Mouse (Mus musculus): ENCODE results near the gene Rbpms2. TPM values are rescaled to one million over a fixed set of nuclear protein-coding genes. Genes with fewer than 3 reads are reported as not detected.

The Rbpms2 gene
- polyA plus RNA-seq, 1 experiment from 2014 or later, result 19.3 TPM

DNA sequence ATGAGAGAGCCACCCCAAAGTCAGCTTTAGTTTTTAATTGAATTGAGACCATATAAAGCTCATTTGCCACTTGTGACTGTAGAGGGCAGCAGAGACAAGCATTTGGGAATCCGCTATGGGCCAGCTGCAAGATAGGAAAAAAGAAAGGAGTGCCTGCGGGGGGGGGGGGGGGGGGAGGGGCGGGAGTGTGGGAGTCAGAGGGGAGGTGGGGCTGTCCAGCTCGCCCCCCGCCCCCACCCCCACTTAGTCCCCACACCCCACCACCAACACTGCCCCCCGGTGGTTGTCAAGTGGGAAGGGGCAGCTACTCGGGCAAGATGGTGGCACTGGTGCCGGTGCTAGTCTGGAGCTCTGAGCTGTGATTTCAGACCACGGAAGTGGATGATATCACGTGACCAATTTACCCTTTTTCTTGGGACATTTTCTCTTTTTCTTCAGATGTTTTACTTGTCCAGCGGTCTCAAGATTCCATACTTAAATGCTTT, 30.6 kb upstream of the Rbpms2 start:
- Histone ChIP-seq H3K27me3 (replicated peaks) (no peaks in the 10 kb centered on the region), H3K9ac (no peak overlapping the region), H3K36me3 (no peaks in the 10 kb centered on the region), H3K4me3 (replicated peaks) (peak overlapping the region; percentile 10; the same call in 1 of the 2 replicates), H3K27ac (no peak overlapping the region), H3K4me1 (no peaks in the 10 kb centered on the region), H3K9me3 (no peaks in the 10 kb centered on the region), H3K4me2 (peak overlapping the region; percentile 36)
- ATAC-seq (ENCODE audit: insufficient read depth, low FRiP score, low read depth), result no peak
- 46% methylated on average over 6 of the region's 11 CpGs for WGBS

DNA sequence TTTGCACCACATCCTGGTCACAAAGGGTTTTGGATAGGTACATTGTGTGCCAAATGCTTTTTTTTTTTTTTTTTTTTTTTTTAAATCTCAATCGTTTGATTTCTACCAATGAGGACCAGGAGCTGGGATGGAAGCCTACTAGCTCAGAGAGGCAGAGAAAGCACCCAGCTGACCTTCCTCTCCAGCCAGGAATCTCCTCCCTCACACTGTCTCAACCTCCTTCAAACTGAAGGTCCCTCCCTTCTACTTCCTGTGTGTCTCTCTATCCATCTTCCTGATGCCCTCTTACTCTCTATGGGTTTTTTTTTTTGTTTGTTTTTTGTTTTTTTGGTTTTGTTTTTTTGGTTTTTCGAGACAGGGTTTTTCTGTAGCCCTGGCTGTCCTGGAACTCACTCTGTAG, 28.5 kb upstream of the Rbpms2 start:
- no peaks in the 10 kb centered on the region for H3K9me3 ChIP-seq
- H3K4me1 ChIP-seq, result peaks cover 3% of the 10 kb centered on the region; the same call in 1 of the 2 replicates
- 61% methylated on average over 2 of the region's 2 CpGs for WGBS
- H3K36me3 ChIP-seq, result no peaks in the 10 kb centered on the region
- no peaks in the 10 kb centered on the region for H3K27me3 ChIP-seq (replicated peaks)
- H3K4me2 ChIP-seq, result no peak overlapping the region
- no peak overlapping the region for H3K4me3 ChIP-seq (replicated peaks)
- H3K27ac ChIP-seq, result no peak overlapping the region
- no peak overlapping the region for H3K9ac ChIP-seq
- no peak for ATAC-seq (ENCODE audit: insufficient read depth, low FRiP score, low read depth)

DNA sequence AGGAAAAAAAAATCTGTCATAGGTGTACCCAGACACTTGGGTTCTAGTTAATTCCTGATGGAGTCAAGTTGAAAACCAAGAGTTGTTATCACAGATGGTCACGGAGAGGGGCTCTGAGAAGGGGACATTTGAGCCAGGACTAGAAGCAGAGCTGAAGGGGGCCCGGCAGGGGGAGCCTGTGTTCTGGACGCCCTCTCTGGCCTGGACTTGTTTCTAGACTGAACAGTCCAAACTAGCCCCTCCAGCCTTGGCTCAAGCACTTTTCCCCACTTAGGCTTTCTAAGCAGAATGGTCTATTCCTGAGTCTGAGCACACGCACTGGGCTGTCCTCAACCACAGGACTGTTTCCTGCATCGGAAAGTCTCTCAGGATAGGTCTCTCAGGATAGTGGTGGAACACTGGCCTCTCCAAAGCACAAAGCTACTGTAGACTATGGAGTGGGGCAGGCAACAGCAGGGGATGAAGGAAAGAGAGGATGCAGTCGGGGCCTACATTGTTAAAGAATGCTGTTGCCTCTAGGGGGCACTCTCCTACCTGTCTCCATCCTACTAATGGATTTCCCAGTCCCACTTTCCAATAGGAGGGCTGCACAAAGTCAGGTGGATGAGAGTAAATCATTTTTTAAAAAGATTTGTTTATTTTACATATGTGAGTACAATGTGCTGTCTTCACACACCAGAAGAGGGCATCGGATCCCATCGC, 25.9 kb upstream of the Rbpms2 start:
- no peak for ATAC-seq (ENCODE audit: insufficient read depth, low FRiP score, low read depth)
- no peak overlapping the region for H3K9ac ChIP-seq
- no peaks in the 10 kb centered on the region for H3K36me3 ChIP-seq
- no peak overlapping the region for H3K4me3 ChIP-seq (replicated peaks)
- H3K4me2 ChIP-seq, result no peak overlapping the region
- H3K4me1 ChIP-seq, result peaks cover 6% of the 10 kb centered on the region; the same call in 1 of the 2 replicates
- H3K9me3 ChIP-seq, result no peaks in the 10 kb centered on the region
- H3K27ac ChIP-seq, result no peak overlapping the region
- no peaks in the 10 kb centered on the region for H3K27me3 ChIP-seq (replicated peaks)
- 48% methylated on average over 8 of the region's 8 CpGs for WGBS

DNA sequence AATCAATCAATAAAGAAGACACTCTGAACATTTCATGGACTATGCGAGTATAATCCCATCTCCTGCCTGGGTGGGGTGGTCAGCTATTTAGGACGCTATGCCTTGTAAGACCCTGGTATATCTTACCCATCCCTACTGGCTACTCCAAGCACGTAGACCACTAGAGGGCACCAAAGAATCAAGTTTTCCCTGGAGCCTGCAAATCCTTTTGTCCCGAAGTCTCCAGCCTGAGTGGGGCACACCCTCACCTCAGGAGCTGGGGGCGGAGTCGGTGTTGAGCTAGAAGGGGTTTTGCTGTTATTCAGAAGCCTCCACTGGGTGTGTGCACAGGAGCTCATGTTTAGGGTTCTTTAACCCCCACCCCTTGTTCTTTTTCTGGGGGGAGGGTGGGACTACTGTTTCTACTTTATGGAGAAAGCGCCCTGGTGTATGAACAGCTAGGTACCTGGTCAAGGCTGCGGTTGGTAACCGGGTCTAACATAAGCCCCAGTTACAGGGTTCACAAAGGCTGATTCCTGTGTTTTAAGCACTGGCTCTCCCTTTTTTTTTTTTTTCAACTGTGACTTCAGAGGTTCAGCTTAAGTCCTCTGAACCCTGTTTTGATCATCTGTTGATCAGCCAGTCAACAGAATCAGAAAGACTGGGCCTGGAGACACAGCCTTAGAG, 23.8 kb upstream of the Rbpms2 start:
- Histone ChIP-seq H3K36me3 (no peaks in the 10 kb centered on the region), H3K27me3 (replicated peaks) (no peaks in the 10 kb centered on the region), H3K27ac (peak overlapping the region; percentile 72; the same call in 1 of the 2 replicates), H3K4me3 (replicated peaks) (no peak overlapping the region), H3K9me3 (no peaks in the 10 kb centered on the region), H3K4me2 (peak overlapping the region; percentile 51), H3K9ac (no peak overlapping the region), H3K4me1 (peaks cover 6% of the 10 kb centered on the region; the same call in 1 of the 2 replicates)
- ATAC-seq (ENCODE audit: insufficient read depth, low FRiP score, low read depth), result peak; percentile 76
- WGBS, result 5% methylated on average over 9 of the region's 9 CpGs

DNA sequence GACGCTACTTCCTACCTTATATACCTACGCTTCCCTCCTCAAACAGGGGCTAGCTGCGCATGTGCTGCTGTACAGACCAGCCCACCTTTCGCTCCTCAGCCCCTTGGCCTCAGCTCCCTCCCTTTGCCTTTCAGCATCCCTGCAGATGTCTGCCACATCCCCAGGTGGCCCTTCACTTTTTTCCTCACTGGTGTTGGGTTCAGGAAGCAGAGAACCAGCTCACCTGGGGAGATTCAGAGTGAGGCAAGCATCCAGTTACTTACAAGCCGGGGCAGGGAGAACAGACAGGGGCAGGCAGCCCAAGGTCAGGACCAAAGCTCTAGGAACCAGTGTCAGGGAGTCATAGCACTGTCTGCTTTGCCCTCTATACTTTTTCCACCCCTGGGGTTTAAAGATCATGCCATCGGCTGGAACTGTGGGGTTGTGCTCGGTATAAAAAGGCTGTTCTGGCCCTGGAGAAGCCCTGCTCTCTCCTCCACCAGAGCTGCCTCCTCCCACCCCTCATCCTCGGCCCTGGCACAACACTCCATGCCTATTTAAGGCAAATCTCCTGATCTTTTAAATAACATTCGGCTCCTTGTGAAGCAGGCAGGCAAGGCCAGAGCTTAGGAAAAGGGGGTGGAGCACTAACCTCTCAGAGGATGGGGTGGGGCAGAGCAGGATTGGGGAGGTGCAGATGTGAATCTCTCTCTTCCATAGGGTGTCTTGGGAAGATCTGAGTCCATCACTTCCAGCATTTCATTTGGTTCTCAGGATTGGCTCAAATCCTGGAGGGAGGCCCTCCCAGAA, 22.9 kb upstream of the Rbpms2 start:
- ATAC-seq (ENCODE audit: insufficient read depth, low FRiP score, low read depth), result peak; percentile 47; the same call in 1 of the 2 replicates
- Histone ChIP-seq H3K9me3 (no peaks in the 10 kb centered on the region), H3K4me1 (peaks cover 6% of the 10 kb centered on the region; the same call in 1 of the 2 replicates), H3K27ac (peak overlapping the region; percentile 72; the same call in 1 of the 2 replicates), H3K4me3 (replicated peaks) (no peak overlapping the region), H3K9ac (no peak overlapping the region), H3K36me3 (no peaks in the 10 kb centered on the region), H3K27me3 (replicated peaks) (no peaks in the 10 kb centered on the region), H3K4me2 (no peak overlapping the region)
- 45% methylated on average over 9 of the region's 9 CpGs for WGBS

DNA sequence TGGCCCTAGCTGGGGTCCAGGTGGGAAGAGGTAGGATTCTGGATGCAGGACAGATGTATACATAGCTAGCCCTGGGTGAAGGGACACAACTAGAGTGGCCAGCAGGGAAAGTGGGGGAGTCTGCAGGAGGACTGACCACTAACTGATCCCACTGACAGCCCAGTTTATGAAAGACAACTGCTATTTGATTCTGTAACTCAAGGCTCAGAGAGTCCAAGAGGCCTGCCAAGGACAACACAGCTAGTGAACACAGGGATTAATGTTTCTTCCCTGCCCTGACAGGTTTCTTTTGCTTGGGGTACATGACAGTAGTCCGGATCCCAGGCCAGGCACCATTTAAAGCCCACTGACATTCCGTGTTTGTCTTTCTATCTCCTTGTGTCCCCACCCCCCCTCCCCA, 22.3 kb upstream of the Rbpms2 start:
- peak overlapping the region; percentile 40; the same call in 1 of the 2 replicates for H3K27ac ChIP-seq
- 39% methylated on average over 2 of the region's 2 CpGs for WGBS
- ATAC-seq (ENCODE audit: insufficient read depth, low FRiP score, low read depth), result no peak

DNA sequence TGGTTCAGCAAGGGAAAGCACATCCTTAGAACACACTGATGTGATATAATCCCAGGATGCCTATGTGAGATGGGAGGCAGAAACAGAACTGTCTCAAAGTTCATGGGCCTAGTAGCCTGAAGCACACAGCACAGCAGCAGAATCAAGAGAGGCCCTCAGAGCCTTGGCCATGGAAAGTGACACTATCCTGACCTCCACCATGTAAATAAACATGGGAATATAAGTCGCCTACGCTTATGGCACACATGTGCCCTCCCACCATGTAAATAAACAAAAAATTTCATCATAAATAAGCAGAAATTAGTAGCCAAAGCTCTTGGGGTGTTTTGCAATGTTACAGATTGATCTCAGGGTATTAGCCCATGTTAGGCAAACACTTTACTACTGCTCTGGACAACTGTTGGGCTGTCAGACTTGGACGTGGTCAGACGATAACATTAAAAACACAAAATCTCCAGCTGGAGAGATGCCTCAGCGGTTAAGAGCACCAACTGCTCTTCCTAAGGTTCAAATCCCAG, 17.4 kb upstream of the Rbpms2 start:
- ATAC-seq (ENCODE audit: insufficient read depth, low FRiP score, low read depth), result no peak
- H3K4me1 ChIP-seq, result no peaks in the 10 kb centered on the region
- H3K27me3 ChIP-seq (replicated peaks), result no peaks in the 10 kb centered on the region
- H3K27ac ChIP-seq, result no peak overlapping the region
- 74% methylated on average over 5 of the region's 5 CpGs for WGBS
- H3K4me2 ChIP-seq, result no peak overlapping the region
- H3K9me3 ChIP-seq, result no peaks in the 10 kb centered on the region
- no peak overlapping the region for H3K9ac ChIP-seq
- H3K4me3 ChIP-seq (replicated peaks), result no peak overlapping the region
- no peaks in the 10 kb centered on the region for H3K36me3 ChIP-seq

More for the DNA sequence above, 22.3 kb upstream of the Rbpms2 start:
- Histone ChIP-seq H3K9ac (no peak overlapping the region), H3K4me2 (no peak overlapping the region), H3K4me3 (replicated peaks) (no peak overlapping the region), H3K36me3 (no peaks in the 10 kb centered on the region), H3K4me1 (peaks cover 6% of the 10 kb centered on the region; the same call in 1 of the 2 replicates), H3K9me3 (no peaks in the 10 kb centered on the region), H3K27me3 (replicated peaks) (no peaks in the 10 kb centered on the region)

DNA sequence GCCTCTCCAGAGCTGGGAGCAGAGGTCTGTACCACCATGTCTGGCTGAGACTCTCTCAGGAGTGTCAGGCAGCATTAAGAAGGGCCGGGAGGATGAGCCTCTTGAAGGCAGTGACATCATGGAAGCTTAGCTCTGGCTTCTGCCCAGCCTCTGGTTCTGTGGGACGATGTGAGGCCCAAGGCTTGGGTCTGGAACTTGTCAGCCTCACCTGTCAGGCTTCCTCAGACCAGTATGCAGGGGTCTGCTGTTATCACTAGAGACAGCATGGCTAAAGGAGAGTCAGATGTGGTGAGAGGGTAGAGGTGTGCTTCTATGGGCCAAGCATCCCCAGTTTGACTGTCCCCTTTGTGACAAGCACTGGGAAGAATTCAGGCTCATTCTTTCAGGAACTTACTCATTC, 16.4 kb upstream of the Rbpms2 start:
- Histone ChIP-seq H3K9me3 (no peaks in the 10 kb centered on the region), H3K4me2 (no peak overlapping the region), H3K9ac (no peak overlapping the region), H3K4me3 (replicated peaks) (no peak overlapping the region), H3K36me3 (no peaks in the 10 kb centered on the region), H3K27me3 (replicated peaks) (no peaks in the 10 kb centered on the region), H3K4me1 (no peaks in the 10 kb centered on the region), H3K27ac (no peak overlapping the region)
- no peak for ATAC-seq (ENCODE audit: insufficient read depth, low FRiP score, low read depth)
- 27% methylated on average over 2 of the region's 2 CpGs for WGBS

DNA sequence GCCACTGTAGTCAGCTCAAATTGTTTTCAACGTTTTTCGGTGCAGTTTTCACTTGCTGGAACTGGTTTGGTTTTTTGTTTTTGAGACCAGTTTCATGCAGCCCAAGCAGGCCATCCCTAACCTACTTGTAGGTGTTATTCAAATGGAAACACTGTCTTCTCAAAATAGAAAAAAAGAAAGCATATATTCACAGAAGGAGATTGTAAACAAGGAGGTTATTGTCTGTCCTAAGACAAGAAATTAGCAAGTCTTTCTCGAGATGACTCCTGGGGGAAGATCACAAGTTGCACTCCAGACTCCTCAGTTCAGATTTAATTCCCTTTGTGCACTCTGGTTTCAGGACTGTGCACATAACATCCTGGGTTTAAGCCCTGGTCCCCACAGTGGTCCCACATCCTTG, 10.1 kb upstream of the Rbpms2 start:
- Histone ChIP-seq H3K27ac (no peak overlapping the region), H3K9ac (no peak overlapping the region), H3K4me3 (replicated peaks) (no peak overlapping the region), H3K9me3 (no peaks in the 10 kb centered on the region), H3K4me1 (no peaks in the 10 kb centered on the region), H3K36me3 (no peaks in the 10 kb centered on the region), H3K4me2 (no peak overlapping the region), H3K27me3 (replicated peaks) (no peaks in the 10 kb centered on the region)
- WGBS, result 58% methylated on average over 3 of the region's 3 CpGs
- ATAC-seq (ENCODE audit: insufficient read depth, low FRiP score, low read depth), result no peak

DNA sequence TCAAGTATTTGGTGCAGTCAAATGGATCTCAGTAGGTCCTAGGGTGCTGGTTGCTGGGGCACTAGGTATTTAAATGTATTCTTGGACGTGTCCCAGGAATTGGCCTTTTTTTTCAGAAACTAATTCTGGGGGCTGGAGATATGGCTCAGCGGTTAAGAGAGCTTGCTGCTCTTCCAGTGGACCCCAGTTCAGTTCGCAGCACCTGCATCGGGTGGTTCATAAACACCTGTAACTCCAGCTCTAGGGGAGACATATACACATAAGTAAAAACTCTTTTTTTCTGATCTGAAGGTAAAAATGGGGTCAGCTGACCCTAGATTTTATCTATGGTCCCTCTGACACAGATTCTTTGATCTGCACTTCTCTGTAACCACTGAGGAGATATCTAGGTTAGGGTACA, 8.3 kb upstream of the Rbpms2 start:
- ATAC-seq (ENCODE audit: insufficient read depth, low FRiP score, low read depth), result no peak
- H3K4me3 ChIP-seq (replicated peaks), result no peak overlapping the region
- no peak overlapping the region for H3K9ac ChIP-seq
- H3K27ac ChIP-seq, result no peak overlapping the region
- H3K36me3 ChIP-seq, result no peaks in the 10 kb centered on the region
- 90% methylated on average over 4 of the region's 4 CpGs for WGBS
- no peak overlapping the region for H3K4me2 ChIP-seq
- H3K9me3 ChIP-seq, result no peaks in the 10 kb centered on the region
- no peaks in the 10 kb centered on the region for H3K4me1 ChIP-seq
- no peaks in the 10 kb centered on the region for H3K27me3 ChIP-seq (replicated peaks)

DNA sequence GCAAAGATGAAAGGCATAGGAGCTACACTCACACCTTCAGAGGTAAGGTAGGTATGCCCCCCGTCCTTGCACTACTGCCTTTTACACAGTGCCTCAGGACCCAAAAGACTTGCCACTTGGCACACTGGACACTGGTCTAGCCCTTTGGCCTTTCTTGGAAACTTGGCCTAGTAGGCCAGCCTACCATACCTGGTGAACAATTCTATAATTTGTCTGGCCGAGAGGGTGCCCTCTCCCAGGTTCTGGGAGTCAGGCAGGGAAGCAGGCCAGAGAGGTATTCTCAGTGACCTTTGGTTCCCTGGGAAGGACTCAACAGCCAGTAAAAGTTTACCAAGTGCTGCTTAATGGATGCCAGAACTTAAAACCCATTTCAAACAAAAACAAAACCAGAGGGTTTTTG, 7.8 kb upstream of the Rbpms2 start:
- Histone ChIP-seq H3K9ac (no peak overlapping the region), H3K4me2 (no peak overlapping the region)

More for the DNA sequence above, 7.8 kb upstream of the Rbpms2 start:
- H3K27me3 ChIP-seq (replicated peaks), result no peaks in the 10 kb centered on the region
- 76% methylated on average over 2 of the region's 2 CpGs for WGBS
- H3K36me3 ChIP-seq, result no peaks in the 10 kb centered on the region
- H3K4me1 ChIP-seq, result no peaks in the 10 kb centered on the region
- H3K4me3 ChIP-seq (replicated peaks), result no peak overlapping the region
- no peak overlapping the region for H3K27ac ChIP-seq
- no peaks in the 10 kb centered on the region for H3K9me3 ChIP-seq
- no peak for ATAC-seq (ENCODE audit: insufficient read depth, low FRiP score, low read depth)

Measured in stomach, embryonic 15.5 days (tissue).